8 mouse cellular contexts compared by ENCODE assay signal in genomic region chr16:94307526-94307925, GRCm38 (mm10). TPM values are rescaled to one million over a fixed set of nuclear protein-coding genes. Genes with fewer than 3 reads are reported as not detected.
DNase-seq lines count a peak whose midpoint lies in the region; ATAC-seq lines count a peak whose summit lies in the region.
"Had no signal": no experiment of that assay in that cellular context is flagged by ENCODE, and none has a peak within 500 bp of the region (broad histone marks: within the 10 kb centered on the region; RNA-seq: fewer than 3 reads in every experiment).

No protein-coding gene starts in this region.

- H3K27me3 ChIP-seq in lung, embryonic 16.5 days (ENCODE audit: control insufficient read depth, insufficient read depth, low read depth, low read length): 0 out of 2 replicates have a peak, but pooled peaks cover 4% of the 10 kb centered on the region

- peaks cover 4% of the 10 kb centered on the region for H3K9me3 ChIP-seq in lung, embryonic 16.5 days (ENCODE audit: control insufficient read depth, low read length)

- H3K4me2 ChIP-seq in lung, embryonic 16.5 days (ENCODE audit: low read depth, low read length): no peak overlapping the region

- H3K4me1 ChIP-seq in lung, embryonic 16.5 days (replicated peaks; ENCODE audit: control insufficient read depth, insufficient read depth, low read length): peaks cover 9% of the 10 kb centered on the region

- no peak for DNase-seq in lung, postnatal 25 days (ENCODE audit: low spot score)
- DNase-seq in cerebellum, adult 9-11 months: peak; percentile 79
- peak; percentile 73 for DNase-seq in fibroblast of lung, adult 2 months (ENCODE audit: low read depth)
- DNase-seq in retina, embryonic 14.5 days (ENCODE audit: low spot score): peak; percentile 53
- DNase-seq in spleen, adult 18-20 months: no peak
- DNase-seq in heart, postnatal 4 days: no peak
- DNase-seq: lung, postnatal 10 days had no signal

- no peak overlapping the region for H3K9ac ChIP-seq in lung, embryonic 16.5 days (ENCODE audit: low read length)

- H3K4me3 ChIP-seq in lung, embryonic 16.5 days (ENCODE audit: low read length): no peak overlapping the region

- ATAC-seq in lung, embryonic 16.5 days (ENCODE audit: low read depth): no peak

- 65% methylated on average over 6 of the region's 6 CpGs for WGBS in lung, embryonic 16.5 days

- no peaks in the 10 kb centered on the region for H3K36me3 ChIP-seq in lung, embryonic 16.5 days (ENCODE audit: control insufficient read depth, insufficient read depth, low read length)

- peak overlapping the region; percentile 49; the same call in 1 of the 2 replicates for H3K27ac ChIP-seq in lung, embryonic 16.5 days (ENCODE audit: low read length)

RNA-seq across cellular contexts. Expression of gene Hlcs, which starts 5.8 kb away (rescaled TPM):
- 7.5 and 7.9 TPM in 2 replicates for polyA plus RNA-seq in lung, embryonic 16.5 days (2015; fragmentation: Nextera tagmentation; extraction: Ambion mirVana)
- 1 to 10 TPM; 8.0 to 8.2 TPM for total RNA-seq in heart, postnatal 4 days (2021)

RNA-seq across cellular contexts. Expression of gene Ripply3, which starts 20.7 kb away (rescaled TPM):
- 23.5 and 24.5 TPM in 2 replicates for polyA plus RNA-seq in lung, embryonic 16.5 days (2015; fragmentation: Nextera tagmentation; extraction: Ambion mirVana)
- 1 to 10 TPM; 3.7 to 4.5 TPM for total RNA-seq in heart, postnatal 4 days (2021)

Comparison
In these comparisons a context has a peak if more than half of its experiments do, and no peak if none do; other contexts are left out.
1. DNase-seq: peak in cerebellum, adult 9-11 months (single experiment), fibroblast of lung, adult 2 months (single experiment) and retina, embryonic 14.5 days (single experiment); none in lung, postnatal 25 days (single experiment), spleen, adult 18-20 months (0 of 2) and heart, postnatal 4 days (single experiment).